Mouse (Mus musculus) ZHBTc4 (cell line): Measurements from ENCODE around the gene Sox9.

Experiments
- DNase-seq: peaks from one replicate; pipeline ENCODE4 v3.0.0-alpha.2; 2011; ENCODE audit warnings: low read depth, low spot score

The Sox9 gene

DNA sequence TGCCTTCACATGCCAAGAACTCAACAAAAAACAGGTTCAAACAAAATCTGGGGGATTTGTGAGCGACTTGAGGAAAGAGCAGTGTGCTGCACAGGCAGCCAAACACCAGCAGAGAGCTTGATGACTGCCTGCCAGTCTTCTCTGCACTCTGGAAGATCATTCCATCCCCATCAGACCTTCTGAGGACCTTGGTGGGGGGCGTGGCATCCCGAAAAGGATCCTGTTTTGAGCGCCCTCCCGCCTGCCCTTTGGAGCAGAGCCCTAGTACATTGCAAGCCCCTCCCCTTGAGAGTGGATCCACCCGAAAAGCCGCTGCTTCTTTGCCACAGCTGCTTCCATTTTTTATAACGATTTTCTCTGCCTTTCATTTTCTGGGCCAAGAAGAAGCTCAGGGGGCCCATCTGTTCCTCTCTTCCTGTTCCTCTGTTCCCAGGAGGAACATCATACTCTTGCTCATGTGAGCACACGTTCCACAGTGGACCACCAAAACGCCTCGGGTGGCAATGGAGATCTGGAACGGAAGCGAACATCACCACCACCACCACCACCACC lies 16.9 kb downstream of the Sox9 start:
- DNase-seq: peak; percentile 86

DNA sequence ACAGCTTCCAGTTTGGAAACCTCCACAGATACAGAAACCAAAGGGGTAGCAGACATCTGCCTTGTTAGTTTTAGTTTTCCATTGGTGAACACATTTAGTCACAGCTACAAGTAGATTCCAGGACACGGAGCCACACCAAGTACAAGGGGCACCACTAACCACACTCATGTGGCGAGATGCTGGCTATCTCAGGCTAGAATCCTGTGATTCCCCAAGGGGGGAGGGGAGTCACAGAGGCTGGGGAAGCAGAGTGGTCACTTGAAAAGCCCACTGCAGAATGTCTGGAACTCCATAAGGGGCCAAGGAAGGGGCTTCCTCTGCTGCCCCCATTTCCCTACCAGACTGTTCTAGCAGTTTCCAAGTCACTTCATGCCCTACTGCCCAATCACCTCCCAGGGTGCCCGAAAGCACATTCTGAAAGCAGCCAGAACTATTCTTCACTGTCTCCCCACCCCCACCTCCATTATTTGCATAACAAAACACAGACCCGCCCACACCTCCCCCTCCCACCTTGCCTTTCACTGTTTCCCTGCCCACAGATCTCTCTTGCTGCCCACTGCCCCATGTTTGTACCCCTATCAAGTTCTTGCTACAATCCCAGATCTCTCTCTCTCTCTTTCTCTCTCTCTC lies 19.3 kb downstream of the Sox9 start:
- DNase-seq: peak; percentile 66

DNA sequence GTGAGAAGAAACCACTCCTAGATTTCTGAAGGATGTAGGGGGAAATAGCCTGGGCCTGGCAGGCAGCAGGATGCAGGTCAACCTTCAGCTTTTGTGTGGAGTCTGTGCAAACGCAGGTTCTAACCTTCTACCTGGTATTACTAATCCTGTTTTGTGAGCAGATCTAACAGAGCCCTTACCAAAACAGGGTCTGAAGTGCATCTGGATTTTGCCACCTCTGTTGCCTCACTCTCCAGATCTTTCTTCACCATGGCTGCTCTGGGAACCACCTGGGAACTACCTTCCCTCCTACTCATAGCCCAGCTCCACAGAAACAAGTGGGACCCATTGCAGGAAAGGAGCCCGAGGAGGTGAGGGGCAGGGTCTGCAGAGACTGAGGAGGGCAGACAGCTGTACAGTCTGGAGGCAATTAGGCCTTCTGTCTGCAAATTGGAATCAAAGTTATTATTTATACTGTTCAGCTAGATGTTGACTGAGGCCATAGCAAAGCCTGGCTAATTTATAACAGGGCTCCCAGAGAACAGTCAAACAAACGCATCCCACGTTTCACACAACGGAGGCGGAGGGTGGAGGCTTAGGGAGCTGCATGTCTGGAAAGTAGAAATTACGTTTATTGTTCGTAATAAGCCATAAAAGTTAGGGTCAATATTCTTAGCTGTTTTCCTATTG lies 25.9 kb downstream of the Sox9 start:
- no peak for DNase-seq

DNA sequence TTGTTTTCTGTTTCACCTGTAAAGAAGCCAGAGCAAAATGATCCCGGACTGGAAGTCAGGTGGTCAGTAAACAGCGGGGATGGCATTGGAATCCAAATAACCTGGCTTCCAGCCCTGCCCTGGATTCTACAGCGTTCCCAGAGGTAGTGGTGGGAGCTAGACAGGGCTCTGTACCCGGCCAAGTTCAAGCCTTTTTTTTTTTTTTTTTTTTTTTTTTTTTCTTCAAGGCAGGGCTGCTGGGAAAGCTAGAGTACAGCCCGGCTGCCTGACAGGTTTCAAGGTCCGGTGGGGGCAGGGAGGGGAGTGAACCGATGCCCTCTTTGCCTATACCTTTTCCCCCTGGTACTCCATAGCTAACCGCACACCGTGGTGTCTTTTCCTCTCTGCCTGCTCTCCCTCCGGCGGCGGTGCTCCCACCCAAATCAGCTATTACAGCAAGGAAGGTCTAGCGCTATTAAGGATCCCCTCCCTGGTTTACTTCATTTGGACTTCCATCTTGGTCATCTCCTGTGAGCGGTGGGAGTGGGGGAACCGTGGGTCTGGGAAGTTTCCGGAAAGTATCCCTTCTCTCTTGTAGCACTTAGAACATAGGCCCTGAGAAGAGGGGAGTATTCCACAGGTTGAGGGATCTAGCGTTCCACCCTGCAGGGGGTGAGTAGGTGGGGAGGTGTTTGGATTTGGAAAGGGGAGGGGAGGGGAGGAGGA lies 28.6 kb downstream of the Sox9 start:
- DNase-seq: no peak

DNA sequence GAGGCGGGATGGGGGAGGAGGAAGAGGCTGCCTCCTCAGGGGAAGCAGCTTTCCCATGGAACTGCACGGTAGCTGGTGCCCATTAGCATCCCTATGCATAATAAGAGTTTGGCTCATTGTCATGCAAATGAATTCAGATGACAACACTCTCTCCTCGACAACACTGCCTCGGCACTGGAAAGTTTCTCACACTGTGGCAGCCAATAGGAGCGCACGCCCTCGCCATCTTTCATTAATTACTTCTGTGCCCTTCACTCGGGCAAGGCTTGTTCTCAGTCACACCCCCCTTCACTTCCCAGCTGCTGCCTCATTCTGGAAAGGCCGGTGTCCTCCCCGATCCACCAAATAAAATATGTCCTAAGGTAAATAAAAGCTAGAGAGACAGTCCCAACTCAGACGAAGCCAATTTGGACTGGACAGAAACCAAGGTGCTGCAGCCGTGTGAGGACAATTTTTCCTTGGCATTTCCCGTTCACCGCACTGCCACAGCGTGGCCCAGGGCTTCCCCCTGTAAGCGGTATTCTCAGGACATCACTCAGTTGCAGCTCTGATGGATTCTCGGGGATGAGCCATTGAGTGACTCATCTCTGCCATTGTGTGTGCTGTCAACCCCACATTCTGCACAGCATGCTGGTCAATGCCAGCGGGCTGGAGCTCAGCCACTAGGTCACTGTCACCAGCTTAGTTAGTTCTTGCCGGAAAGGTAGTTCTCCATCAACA lies 29.3 kb downstream of the Sox9 start:
- peak; percentile 96 for DNase-seq

DNA sequence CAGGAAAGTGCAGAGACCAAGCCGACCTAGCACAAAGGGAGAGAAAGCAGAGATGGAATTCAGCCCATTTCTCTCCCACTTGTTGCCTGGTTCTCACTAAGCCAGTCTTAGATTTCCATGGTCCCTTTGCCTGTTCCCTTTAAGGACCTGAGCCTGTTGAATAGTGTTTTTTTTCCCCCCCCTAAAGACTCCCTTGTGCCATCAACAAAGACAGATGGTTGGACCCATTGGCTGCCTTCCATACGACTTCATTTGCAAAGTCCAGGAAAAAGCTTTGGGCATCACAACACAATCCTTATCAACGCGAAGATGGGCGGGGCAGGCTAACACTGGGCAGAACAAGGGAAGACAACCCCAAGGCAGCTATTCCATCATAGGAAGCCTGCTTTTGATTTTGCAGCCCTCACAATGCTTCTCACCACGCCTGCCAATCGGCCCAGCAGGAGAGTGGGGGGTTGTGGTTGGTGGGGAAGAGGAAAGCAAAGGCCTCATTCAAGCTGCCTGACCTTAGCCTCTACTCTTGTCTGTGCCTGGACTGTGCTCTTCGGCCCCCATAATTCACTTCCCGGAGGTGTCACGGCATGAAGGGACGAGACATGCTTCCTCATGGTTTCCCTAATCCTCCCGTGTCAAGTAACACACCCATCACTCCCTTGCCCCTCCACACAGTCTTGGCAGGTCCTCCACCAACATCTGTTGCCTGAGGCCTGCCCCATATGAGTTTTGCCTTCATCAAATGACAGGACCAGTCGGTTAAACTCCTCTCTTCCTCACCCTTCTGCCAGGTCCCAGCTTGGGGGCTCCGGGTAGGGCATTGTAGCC lies 36.0 kb downstream of the Sox9 start:
- DNase-seq: no peak

DNA sequence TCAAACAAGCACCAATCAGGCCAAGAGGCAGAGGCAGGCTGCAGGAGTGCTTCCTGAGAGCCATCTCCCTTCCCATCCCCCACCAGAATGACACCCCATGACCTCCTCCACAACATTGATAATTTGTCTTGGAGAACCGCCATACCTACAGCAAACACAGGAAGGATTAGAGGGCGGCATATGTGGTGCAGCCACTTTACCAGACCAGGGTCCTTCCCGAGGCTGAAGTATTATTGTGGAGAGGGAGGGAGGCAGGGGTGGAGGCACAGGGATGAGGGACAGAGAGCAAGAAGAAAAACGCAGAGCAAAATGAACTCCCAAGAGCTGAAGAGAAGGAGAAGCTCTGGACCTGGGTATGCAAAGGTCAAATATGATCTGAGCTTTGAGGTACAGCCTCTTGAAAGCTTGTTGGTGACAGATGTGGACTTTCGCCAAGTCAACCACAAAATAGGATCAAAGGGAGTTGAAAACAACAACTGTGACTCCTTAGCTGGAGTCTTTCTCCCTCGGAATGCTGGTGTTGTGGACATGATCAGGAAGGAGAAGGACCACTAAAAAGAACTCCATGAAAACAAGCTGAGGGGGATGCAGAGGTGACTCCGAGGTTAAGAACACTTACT lies 36.7 kb downstream of the Sox9 start:
- no peak for DNase-seq

DNA sequence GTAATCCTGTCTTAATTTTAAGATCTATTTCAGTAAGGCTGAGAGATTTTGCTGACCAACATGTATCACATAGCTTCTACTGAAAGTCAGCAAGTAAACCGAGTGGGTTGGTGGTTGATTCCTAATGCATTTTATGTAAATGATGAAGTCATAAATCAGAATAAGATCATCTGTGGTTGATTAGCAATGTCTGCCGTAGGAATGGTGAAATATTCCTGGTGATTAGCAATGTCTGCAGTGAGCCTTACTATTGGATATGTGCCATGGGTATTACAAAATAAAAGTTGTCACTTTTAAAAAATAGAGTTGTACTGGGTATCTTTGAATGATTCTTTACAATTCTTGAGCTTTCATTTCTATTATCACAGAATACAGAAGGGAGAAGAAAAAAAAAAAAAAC lies 39.5 kb downstream of the Sox9 start:
- DNase-seq: no peak

DNA sequence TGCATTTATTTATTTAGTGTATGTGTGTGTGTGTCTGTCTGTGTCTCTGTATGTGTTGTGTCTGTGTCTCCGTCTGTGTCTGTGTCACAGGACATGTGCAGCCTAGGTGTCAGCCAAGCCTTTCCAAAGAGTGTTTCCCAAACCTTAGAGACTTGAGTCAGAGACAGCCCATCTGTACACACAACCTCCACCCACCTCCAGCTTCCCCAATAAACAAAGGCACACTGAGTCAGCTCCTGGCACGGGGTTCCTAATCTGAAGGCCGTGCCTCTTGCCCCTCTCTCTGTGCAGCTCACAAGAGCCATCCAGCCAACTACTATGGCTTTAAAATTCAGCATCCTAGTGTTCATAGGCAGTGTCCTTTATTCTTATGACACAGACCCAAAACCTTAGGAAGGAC lies 42.1 kb downstream of the Sox9 start:
- DNase-seq: no peak

DNA sequence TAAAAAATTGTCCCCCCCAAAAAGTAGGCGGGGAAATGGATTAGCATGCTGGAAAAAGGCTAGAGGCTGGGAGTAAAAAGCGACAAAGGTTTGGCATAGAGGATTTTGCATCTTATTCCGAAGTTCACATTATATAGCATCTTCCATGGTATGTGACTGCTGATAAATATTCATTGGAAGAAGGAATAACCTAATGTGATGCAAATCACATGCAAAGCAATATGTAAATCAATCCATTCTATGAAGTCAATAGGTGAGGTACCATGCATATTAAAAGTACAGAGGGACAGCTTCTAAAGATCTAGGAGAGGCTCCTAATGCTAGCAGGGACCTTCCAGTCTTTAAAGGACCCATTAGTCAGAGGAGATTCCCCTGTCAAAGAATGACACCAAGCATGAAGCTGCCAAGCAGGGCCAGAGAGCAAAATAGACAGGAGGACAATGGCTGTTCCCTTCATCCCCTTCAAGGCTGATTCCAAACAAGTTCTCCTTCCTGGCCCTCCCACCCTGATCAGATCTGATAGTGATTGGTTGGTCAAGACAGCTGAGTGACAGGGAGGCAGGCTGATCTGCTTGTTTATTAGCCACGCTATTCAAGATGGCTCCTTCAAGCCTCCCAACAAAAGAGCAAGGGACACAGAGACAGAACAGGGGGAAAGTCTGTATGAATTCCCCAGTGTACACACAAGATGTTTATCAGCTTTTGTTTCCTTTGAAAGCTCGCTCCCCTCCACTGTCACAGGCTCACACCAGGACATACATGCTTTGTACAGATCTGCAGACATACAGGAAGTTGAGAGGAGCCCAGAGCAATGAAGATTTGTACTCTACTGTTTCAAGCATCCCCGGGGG lies 44.4 kb downstream of the Sox9 start:
- DNase-seq: peak; percentile 71

DNA sequence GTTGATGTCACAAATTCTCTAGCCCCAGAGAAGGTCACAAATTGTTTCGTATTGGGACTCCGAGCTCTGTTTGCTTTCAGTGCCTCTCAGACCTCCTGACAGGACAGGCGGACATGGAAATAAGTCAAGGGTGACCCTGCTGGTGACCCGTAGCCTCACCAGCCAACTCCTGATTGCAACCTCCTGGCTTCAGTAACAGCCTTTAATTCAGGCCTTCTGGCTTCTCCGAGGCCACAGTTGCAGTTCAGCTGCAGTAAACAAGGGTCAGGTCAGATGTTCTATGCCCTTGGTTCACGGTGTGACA lies 45.0 kb downstream of the Sox9 start:
- no peak for DNase-seq

DNA sequence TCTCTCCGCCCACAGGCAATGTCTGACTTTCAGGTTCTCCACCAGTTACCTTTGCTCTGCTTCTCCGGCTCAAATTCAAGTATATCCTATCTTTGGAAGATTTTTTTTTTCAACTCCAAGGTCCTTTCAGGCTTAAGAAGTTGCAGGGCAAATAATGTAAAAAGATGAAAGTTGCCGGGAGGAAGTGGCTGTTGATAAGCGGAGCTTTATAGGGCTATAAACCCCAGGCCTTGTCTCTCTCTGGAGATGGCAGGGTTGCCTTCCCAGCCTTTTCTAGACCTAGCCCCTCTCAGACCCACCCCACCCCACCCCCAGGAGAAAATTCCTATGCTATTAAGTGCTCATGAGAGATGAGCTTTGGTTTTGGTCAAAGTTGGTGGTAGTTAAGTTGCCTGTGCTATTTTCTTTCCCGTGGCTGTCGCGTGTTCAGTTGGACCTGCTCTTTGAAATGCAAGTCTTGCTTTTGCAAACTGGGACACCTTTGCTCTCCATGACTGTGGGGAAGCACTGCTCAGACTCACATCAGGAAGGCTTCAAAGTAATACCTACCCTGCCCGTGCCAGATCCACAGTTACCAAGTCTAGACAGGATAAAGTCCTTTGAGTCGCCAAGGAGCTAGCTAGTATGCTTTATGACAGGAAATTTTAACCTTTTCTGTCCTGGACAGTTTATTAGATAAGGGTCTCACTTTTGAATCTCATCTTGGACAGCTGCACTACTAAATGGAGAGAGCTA lies 46.7 kb downstream of the Sox9 start:
- DNase-seq: no peak

DNA sequence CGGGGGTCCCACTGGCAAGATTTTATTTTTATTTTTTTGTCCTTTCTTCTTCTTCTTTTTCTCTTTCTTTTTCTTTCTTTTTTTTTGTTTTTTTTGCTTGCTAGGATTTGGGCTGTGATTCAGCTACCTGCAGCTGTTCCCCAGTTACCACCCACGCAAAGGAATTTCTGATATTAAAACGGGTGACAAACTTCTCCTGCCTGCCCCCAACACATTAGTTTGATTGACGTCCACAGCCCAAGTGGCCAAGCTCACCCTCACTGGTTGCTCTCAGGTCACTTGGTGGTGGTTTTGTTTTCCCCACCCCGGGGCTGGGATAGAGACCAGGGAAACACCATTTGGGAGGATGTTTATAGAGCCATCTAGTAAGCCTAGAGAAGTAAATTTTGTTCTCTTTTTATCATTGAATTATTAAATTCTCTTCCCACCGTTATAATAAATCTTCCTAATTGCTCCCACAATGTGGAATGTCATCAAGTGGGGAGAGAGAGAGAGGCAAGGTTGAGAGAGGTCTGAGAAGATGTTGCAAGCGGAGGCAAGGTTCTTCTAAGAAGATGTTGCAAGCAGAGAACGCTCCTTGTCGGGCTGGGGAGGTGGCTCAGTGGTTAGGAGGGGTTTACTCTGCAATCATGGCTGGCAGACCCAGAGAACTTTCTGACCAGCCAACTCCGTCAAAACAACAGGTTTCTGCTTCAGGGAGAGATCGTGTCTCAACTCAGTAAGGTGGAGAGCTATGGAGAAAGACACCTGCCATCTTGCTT lies 52.4 kb downstream of the Sox9 start:
- no peak for DNase-seq

DNA sequence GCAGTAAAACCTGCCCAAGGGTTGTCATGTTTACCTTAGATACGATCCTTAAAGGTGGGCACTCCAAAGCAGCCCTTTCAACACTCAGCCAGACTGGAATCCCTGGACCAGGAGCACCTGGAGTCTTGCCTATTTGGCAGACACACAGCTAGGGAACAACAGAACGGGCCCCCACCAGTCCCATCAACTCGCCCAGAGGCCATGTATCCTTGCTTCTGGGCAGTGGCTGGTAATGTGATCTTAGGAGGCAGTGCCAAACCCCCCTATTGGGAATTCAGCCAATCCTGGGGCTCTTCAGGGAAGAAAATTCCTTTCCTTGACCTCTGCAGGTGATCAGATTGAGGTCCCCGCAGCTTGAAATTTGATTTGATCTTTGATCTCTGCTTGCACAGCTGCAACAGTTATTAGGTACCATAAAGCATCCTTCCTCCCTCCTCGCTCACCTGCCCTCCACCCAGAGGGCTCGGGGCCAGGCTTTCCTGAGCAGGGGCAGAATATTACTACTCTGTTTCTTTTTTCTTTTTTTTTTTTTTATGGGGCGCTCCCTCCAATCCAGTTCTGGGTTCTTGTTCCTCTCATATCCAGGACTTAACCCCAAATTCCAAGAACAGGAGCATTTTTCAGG lies 53.6 kb downstream of the Sox9 start:
- DNase-seq: no peak
